Mouse (Mus musculus) bone marrow, adult 2 months (tissue): ENCODE measurements around the gene Dusp18.

Source experiments
- CTCF ChIP-seq: fragments of 200-500 bp; IDR thresholded peaks from 2 replicates; pipeline ENCODE4 v1.5.1; 2011; ENCODE audit warnings: low read length, control low read depth; ENCODE audit not compliant: control insufficient read depth, insufficient read depth
- POLR2A ChIP-seq: fragments of 200-500 bp; IDR thresholded peaks from 2 replicates; pipeline ENCODE4 v1.6.1; 2011; ENCODE audit warnings: low read depth, mild to moderate bottlenecking, control low read depth, low read length, borderline replicate concordance; ENCODE audit not compliant: control insufficient read depth

- TF ChIP-seq CTCF (peak; percentile 70), POLR2A (no peak)
Observed at GRCm38 (mm10) chr11:3879836-3880235, 15.2 kb upstream of the Dusp18 start.
